Mouse (Mus musculus) G1E (cell line): ENCODE results near the gene Polr2f.

Experiments used
- CTCF ChIP-seq: IDR thresholded peaks from 2 replicates; pipeline ENCODE4 v1.5.1; 2012; ENCODE audit warnings: low read depth, low read length, inconsistent platforms, mixed read lengths
- GATA1 ChIP-seq: IDR thresholded peaks from 2 replicates; pipeline ENCODE4 v1.6.1; 2012; ENCODE audit warnings: borderline replicate concordance, low read length, inconsistent platforms, mixed read lengths
- GATA2 ChIP-seq: IDR thresholded peaks from 2 replicates; pipeline ENCODE4 v1.6.1; 2012; ENCODE audit warnings: low read depth, low read length, inconsistent platforms, borderline replicate concordance
- POLR2AphosphoS5 ChIP-seq: IDR thresholded peaks from 2 replicates; pipeline ENCODE4 v1.6.1; 2012; ENCODE audit warnings: low read depth, low read length, inconsistent platforms; ENCODE audit not compliant: insufficient replicate concordance
- TAL1 ChIP-seq: conservative IDR thresholded peaks from 2 replicates; pipeline ENCODE4 v1.6.1; 2012; ENCODE audit warnings: low read depth, low read length, inconsistent platforms, mixed read lengths

GRCm38 (mm10) chr15:79145522-79145921, 4.7 kb downstream of the Polr2f start:
- TF ChIP-seq CTCF (no peak), GATA1 (no peak), GATA2 (no peak), TAL1 (no peak), POLR2AphosphoS5 (no peak)
